Mouse (Mus musculus) left cerebral cortex, postnatal 25 days (tissue): ENCODE measurements at regions not wholly inside any gene's neighbourhood (a gene's known extent, or its start where the extent isn't known, plus 50 kb on each side); places are given as distances from the start of the nearest gene placed in this dataset.
A peak's percentile ranks its signal among the peaks of the same experiment; 100 is the strongest.

Source experiments
- DNase-seq, 2 experiments: peaks; one replicate each; pipeline ENCODE4 v3.0.0; 2022; ENCODE audit warnings: low spot score in 2 of 2, mixed read lengths in 1 of 2
- intact Hi-C: fragments of 180-260 bp; cut with DNase I; formaldehyde crosslinking; loops from one replicate; pipeline ENCODE4 v1.15.1; 2025

DNA sequence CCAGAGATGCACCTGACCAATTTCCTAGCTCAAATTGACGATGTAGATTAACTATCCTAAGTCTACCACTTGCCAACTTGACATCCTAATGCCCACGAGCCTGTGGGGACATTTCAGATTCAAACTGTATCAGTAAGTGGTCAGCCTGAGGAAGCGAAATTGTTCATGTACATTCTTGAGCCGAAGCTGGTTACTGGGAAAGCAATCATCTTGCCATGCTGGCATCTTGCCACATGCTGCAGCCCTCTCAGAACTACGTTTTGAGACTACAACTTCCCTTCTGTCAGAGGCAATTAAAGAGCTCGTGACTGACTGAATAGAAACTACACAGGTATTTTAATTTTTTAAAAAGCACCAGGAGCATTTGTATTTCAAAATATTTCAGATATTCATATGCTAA, 239.7 kb downstream of the Dact1 start:
- intact Hi-C loops: loop anchor here (5.0 kb wide), 1 partner anchor 143 kb away; no protein-coding TSS in a partner anchor
- no peak for DNase-seq

DNA sequence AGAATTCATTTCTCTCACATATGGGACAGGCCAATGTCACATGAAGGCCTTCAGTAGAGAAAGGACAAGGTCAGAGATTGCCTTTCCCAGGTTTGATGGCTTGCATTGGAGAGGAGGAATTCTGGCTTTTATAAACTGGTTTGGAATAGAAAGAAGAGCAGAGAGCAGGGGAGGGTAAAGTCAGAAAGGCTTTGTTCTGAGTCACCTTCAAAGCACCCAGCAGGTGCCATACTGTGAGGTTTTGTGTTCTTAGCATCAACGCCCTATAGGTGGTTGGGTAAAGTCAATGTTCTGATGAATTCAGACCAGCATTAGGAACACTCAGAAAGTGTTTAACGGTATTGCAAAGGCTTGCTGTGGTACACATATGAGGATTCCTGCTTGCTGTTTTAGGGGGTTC, 244.5 kb downstream of the Dact1 start:
- no peak for DNase-seq
- intact Hi-C loops: no loop called here

DNA sequence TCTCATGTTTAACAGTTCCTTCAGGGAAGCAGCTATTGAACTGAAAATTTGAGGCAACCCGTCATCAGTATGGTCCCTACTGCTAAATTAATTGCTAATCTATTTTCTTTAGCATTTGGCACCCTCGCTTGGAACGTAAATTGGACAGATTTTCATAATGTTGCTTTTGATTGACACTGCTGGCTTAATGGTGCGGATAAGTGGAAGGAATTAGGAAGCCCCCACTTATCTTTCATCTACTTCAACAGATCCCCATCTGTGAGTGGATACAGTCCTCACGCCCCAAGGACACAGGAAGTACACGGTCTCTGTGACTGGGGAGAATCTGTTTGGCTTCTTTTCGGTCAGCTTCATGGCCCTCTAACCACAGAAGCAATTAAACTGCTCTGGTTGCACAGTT, 251.6 kb downstream of the Dact1 start:
- DNase-seq: no peak
- intact Hi-C loops: no loop called here

DNA sequence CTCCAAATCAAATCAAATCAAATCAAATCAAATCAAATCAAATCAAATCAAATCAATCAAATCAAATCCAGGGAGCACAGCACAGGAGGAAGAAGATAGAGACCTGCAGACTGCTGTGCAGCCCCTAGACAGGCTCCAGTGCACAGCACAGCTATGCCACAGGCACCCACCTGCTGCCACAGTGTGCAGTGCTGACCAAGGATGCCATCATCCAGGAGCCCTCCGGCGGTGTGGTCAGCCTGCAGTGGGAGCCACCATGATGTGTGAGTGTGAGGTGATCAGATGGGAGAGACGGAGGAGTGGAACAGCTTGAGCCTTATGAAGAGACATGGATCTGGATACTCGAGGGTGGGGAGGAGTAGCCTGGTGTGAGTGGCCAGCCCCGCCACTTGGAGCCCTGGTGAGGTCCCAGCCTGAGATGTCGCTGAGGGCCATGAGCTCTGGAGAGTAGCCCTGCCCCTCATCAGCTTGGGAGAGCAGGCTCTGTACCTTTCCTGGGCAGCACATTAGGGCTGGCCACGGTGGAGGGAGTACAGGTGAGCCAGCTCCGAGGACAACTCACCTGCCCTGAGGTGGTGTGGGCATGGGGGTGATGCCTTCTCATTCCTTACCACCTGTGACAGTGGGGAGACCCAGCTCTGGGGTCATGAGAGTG, 252.4 kb downstream of the Dact1 start:
- DNase-seq: no peak
- intact Hi-C loops: no loop called here

DNA sequence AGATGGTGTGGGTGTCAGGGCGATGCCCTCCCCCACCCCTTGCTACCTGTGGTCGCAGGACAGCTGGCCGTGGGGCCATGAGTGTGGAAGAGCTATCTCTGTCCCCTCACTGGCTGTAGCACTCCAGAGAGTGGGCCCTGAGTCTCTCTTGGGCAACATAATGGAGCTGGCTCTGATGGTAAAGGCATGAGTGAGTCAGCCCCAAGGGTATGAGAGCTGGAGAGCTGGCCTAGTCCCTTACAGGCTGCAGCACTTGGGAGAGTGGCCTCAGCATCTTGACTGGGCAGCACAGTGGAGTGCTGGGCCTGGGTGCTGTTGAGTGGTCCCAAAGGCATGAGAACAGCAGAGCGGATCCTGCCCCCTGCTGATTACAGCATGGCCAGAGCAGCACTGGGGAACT, 253.5 kb downstream of the Dact1 start:
- intact Hi-C loops: no loop called here
- no peak for DNase-seq

DNA sequence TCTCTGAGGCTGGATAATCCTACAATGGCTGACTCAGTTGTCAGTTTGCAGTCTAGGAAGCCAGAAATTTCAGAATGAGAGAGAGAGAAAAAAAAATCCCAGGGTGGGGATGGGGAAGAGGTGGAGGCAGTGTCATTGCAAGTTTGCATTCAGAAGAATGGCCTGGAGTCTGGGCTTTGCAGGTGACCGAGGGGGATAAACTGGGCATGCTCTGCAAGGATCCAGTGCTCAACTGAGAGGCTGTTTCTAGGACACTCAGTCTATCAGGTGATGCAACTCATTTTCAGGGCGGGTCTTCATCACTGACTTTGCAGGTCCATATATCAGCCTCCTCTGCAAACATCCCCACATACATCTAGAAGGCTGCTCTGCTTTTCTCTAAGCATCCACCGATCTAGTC, 256.7 kb downstream of the Dact1 start:
- intact Hi-C loops: no loop called here
- no peak for DNase-seq

DNA sequence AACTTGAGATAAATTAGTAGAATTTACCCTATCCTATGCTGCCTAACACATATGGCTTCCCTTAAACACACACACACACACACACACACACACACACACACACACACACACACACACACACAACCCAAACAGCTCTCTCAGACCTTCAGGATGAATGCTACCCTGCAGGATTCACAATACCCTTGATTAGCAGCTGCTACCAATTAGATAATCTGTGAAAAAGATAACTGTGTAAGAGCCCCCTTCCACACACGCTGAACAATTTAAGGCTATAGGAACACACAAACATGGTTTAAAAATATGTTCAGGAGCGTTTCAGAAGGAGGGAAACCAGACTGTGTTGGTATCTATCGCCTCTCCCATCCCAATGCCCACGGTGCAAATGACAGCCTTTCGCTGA, 258.6 kb downstream of the Dact1 start:
- no peak for DNase-seq
- intact Hi-C loops: no loop called here

- intact Hi-C loops: no loop called here
- no peak for DNase-seq
Measured at GRCm38 (mm10) chr12:71568880-71569390, 259.3 kb downstream of the Dact1 start.

DNA sequence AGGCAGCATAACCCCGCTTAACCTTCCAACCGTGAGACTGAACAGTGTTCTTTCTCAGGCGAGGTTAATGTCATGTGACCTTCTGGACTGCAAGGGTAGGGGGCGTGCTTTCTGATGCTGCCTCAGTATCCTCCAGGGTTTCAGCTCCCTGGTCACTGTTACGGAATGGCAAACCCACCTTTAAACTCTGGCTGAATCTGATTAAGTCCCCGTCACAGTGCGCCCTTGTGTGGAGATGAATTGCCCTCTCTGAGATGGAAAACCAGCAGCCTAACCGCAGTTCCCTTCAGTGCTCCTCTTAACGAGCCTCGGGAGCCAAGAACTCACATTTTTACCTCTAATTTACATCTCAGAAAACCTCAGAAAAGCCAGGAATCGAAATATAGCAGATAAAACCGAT, 260.0 kb downstream of the Dact1 start:
- no peak for DNase-seq
- intact Hi-C loops: loop anchor here (10.0 kb wide), 1 partner anchor 255 kb away; no protein-coding TSS in a partner anchor

GRCm38 (mm10) chr12:71570116-71570515, 260.4 kb downstream of the Dact1 start:
- intact Hi-C loops: loop anchor here (10.0 kb wide), 1 partner anchor 255 kb away; no protein-coding TSS in a partner anchor
- no peak for DNase-seq

- intact Hi-C loops: loop anchor here (10.0 kb wide), 1 partner anchor 258 kb away; no protein-coding TSS in a partner anchor
- no peak for DNase-seq
Measured at GRCm38 (mm10) chr12:71572833-71573446, 257.9 kb upstream of the Daam1 start.

DNA sequence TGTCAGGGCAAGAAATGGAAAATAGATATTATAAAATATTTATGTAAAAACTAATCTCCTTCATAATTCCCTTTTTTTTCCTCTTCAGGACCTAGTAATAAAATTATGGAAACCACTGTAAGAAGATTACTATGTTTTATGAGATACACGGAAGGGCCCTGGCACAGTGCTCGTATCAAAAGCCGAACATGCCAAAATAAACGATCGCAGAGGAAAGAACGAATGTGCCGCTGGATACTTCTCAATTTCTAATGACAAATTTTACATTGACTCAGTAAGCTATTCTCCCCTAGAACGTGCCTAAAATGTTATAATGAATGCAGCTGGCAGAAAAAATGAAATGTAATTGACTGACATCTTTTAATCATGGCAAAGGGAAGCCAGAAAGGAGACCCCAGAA, 257.4 kb upstream of the Daam1 start:
- intact Hi-C loops: loop anchor here (10.0 kb wide), 1 partner anchor 259 kb away; no protein-coding TSS in a partner anchor
- no peak for DNase-seq

DNA sequence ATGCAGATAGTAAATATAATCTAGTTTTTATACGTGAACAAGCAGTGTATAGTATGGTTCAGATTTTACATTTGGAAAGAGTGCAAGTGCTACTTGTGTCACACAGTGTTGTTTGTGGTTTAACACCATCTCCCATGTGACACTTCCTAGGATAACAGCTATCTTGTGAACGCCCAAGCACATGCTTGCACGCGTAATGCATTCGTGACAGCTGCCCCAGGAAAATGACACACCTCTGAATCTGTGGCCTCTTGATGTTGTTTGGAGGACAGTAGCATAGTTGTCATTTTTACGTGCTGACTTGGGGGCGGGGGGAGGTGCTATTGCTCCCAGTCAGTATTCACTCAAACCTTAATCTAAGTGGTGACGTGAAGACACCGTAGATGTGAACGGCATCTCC, 256.2 kb upstream of the Daam1 start:
- intact Hi-C loops: loop anchor here (10.0 kb wide), 1 partner anchor 260 kb away; no protein-coding TSS in a partner anchor
- DNase-seq: no peak

DNA sequence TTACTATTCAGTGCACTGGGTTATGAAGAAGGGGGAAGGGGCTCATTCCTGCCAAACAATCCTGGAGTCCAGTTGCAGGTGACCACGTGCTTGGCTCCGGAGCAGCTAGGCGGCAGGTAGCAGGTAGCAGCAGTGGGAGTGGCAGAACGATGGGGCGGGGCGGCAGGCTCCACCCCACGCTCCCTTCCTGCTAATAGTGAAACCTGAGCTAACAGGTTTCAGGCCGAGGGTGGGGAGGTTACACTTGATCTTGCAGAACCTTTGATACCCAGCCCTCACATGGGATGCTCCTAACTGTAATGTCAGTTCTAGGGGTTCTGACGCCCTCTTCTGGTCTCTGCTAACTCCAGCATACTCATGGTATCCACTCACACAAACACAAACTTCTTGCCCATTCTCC, 253.5 kb upstream of the Daam1 start:
- intact Hi-C loops: loop anchor here (10.0 kb wide), 1 partner anchor 263 kb away; no protein-coding TSS in a partner anchor
- DNase-seq: peak in 1 of 2 experiments; percentile 39

DNA sequence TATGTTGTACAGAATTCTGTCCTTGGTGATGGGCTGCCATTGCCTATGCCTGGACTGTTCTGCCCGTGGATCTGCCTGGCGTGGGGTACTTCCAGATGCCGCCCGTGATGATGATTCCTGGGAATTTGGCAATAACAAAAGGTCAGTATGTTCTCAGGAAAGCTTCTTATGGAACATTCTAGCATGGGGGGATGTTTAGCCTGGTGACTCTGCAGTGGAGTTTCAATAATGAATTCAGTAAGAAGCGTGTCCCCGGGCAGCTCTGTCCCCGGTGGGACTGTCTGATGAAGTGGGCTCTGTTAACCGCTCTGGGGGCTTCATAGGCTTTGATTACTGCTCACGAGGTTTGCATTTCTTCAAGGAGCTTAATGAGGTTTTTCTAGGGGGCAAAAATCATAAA, 252.9 kb upstream of the Daam1 start:
- no peak for DNase-seq
- intact Hi-C loops: loop anchor here (10.0 kb wide), 1 partner anchor 263 kb away; no protein-coding TSS in a partner anchor

- intact Hi-C loops: loop anchor here (10.0 kb wide), 1 partner anchor 264 kb away; no protein-coding TSS in a partner anchor
- peak in 1 of 2 experiments; percentile 39 for DNase-seq
Measured at GRCm38 (mm10) chr12:71578912-71579311, 252.0 kb upstream of the Daam1 start.

GRCm38 (mm10) chr12:71580532-71581290, 250.2 kb upstream of the Daam1 start:
- DNase-seq: no peak
- intact Hi-C loops: no loop called here

- DNase-seq: no peak
- intact Hi-C loops: no loop called here
Measured at GRCm38 (mm10) chr12:71584618-71585017, 246.3 kb upstream of the Daam1 start.

- intact Hi-C loops: no loop called here
- DNase-seq: no peak
Measured at GRCm38 (mm10) chr12:71598641-71599040, 232.2 kb upstream of the Daam1 start.

DNA sequence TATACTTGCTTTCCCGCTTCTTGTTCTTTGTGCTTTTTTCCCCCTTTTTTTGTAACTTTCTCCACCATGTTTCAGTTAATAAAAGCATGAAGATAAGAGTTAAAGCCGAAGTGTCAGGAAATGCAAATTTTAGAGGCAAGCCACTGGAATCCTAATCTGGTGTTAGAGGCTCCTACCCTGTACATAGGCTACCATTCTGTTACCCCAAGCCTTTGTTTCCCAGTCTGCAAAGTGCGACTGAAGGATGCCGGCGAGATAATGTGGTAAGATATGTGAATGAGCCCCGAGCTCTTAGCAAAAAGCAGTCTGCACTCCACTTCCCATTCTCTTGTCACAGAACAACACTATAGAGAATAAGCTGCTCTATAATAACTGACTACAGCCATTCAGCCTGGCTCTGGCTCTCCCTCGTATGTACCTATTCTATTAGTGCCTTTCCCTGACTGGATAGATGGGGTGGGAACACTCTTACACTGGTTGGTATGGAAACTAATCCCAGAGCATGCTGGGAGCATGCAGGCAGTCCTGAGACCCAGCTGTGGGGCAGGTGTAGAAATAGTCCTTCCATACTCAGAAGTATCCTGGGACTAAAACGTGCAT, 229.7 kb upstream of the Daam1 start:
- intact Hi-C loops: no loop called here
- no peak for DNase-seq
